Mouse (Mus musculus) T-helper 1 cell (primary cell): ENCODE measurements around the gene Foxf1.

Experiments used
- in situ Hi-C: fragments of 300-600 bp; cut with MboI, MseI; formaldehyde crosslinking; loops from one replicate; pipeline ENCODE4 v1.15.1; 2025; ENCODE audit warnings: high pct_unique_total_duplicates

Foxf1 gene

GRCm38 (mm10) chr8:121113261-121113660 lies 29.1 kb downstream of the Foxf1 start:
- in situ Hi-C loops: loop anchor here (5.0 kb wide), 1 partner anchor 99 kb away; no protein-coding TSS in a partner anchor

- in situ Hi-C loops: loop anchor here (5.0 kb wide), 1 partner anchor 397 kb away; no protein-coding TSS in a partner anchor
These were observed 30.9 kb downstream of the Foxf1 start for GRCm38 (mm10) chr8:121115136-121115535.

DNA sequence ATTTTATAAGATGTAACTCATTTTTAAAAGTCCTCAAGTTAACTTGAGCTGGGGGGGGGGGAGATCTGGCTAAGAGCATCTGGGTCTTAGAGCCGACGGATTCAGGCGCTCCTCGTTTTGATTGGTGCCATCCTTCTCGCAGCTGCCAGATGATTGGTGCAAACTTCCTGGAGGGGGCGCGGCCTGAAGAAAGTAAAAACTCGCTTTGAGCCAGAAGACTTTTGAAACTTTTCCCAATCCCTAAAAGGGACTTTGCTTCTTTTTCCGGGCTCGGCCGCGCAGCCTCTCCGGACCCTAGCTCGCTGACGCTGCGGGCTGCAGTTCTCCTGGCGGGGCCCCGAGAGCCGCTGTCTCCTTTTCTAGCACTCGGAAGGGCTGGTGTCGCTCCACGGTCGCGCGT lies 31.8 kb downstream of the Foxf1 start, which contains the start of gene Foxc2:
TSS of gene Foxc2 (plus strand) at position 224 of the 400 bp plus-strand sequence.
- in situ Hi-C loops: loop anchor here (5.0 kb wide), 1 partner anchor 396 kb away; no protein-coding TSS in a partner anchor

GRCm38 (mm10) chr8:121116591-121117185 lies 32.5 kb downstream of the Foxf1 start:
- in situ Hi-C loops: loop anchor here (5.0 kb wide), 1 partner anchor 396 kb away; no protein-coding TSS in a partner anchor

- in situ Hi-C loops: loop anchor here (5.0 kb wide), 1 partner anchor 395 kb away; no protein-coding TSS in a partner anchor
These were observed 33.0 kb downstream of the Foxf1 start for GRCm38 (mm10) chr8:121117186-121117651.

GRCm38 (mm10) chr8:121117906-121118305 lies 33.7 kb downstream of the Foxf1 start:
- in situ Hi-C loops: loop anchor here (5.0 kb wide), 1 partner anchor 394 kb away; no protein-coding TSS in a partner anchor

GRCm38 (mm10) chr8:121118634-121119420 lies 34.6 kb downstream of the Foxf1 start:
- in situ Hi-C loops: loop anchor here (5.0 kb wide), 1 partner anchor 393 kb away; no protein-coding TSS in a partner anchor

DNA sequence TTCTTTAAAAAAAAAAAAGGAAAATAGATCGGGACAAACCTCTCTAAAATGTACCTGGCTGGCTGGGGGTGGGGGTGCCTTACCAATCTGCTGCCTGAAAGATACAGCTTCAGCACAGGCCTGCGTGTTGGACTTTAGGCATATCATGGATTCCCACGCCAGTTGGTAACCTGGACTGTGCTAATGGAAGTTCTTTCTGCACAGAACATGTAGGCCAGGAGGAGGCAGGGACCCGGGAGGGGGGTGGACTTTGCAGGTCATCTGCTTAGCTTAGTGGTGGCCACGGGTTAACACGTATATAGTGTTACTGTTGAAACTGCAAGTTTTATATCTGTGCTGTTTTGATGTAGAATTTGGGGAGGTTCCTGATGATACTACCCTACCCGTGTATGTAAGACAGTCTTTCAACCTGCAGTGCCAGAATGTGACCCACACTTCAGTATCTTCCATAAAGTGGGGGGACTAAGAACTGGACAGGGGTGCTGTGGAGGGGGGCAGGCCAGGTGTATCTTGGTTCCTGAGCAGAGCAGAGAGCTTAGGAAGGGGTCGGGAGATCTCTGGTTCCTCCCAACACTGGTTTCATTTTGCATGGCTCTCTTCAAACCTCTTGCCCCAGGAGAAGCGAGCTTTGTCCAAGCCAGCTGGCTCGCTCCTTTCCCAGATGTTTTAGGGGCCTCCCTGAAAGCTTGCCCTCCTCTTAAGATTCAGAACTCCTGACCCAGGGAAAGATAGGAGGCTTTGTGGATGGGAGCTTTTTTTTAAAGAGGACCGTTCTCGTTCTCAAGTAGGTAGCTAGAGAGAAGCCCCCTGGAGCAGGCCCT lies 35.7 kb downstream of the Foxf1 start:
- in situ Hi-C loops: loop anchor here (5.0 kb wide), 1 partner anchor 392 kb away; no protein-coding TSS in a partner anchor

DNA sequence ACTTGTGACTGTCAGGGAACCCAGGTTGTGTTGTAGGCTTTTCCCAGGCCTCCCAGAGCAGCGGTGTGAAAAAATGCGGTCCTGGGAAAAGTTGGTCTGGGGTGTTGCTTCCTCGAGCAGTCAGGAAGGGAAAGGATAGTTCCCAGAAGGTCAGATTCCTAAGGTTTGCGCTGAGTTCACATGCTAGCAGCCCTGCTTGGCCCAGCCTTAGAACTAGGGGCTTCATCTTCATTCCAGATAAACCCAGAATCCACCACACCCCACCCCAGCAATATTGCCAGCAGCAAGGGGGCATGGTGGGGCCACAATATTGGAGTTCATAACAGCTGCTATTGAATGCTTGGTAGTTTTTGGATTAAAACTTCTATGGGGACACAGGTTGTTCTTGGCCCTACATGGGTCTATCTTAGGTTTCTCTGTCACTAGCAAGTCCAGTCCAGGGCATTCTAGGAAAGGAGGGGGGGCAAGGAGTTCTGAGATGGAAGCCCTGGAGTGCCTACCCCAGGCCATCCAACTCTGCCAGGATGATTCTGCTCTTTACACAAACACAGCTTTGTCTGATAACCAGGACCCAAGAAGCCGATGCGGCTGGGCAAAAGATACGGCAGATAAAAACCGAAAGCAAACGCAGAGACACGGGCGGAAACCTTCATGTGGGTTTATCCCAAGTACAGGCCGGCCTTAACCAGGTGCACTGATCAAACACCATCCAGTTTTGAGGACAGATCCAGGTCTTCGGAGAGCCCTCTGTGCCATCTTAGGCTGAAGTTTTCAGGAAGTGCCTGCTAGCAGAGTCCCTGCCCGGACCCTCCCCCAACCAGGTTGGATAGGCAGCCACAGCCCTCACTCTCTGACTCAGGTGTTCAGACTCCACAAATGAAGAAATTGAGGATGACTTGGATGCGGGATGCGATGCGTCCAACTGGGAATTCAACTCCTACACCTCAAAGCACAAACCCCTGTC lies 36.6 kb downstream of the Foxf1 start:
- in situ Hi-C loops: no loop called here

DNA sequence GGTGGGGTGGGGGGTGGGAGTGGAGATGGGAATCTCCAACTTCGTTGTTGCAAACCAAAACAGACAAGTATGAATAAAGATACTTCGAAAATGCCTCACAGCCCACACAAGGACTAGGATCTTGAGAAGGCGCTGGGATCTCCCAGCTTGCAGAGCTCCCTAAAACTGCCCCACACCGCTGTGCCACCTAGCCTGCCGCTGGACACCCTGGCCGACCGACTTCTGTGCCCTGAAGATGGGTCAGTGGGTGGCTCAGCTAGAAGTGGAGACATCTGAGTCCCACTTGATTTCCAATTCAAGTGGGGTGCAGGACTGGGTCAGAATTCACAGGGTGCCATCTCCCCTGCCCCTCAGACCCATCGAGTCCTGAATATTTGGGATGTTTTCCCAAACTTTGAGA lies 37.5 kb downstream of the Foxf1 start:
- in situ Hi-C loops: no loop called here

GRCm38 (mm10) chr8:121122368-121122767 lies 38.2 kb downstream of the Foxf1 start:
- in situ Hi-C loops: no loop called here

GRCm38 (mm10) chr8:121123113-121123512 lies 38.9 kb downstream of the Foxf1 start:
- in situ Hi-C loops: no loop called here

DNA sequence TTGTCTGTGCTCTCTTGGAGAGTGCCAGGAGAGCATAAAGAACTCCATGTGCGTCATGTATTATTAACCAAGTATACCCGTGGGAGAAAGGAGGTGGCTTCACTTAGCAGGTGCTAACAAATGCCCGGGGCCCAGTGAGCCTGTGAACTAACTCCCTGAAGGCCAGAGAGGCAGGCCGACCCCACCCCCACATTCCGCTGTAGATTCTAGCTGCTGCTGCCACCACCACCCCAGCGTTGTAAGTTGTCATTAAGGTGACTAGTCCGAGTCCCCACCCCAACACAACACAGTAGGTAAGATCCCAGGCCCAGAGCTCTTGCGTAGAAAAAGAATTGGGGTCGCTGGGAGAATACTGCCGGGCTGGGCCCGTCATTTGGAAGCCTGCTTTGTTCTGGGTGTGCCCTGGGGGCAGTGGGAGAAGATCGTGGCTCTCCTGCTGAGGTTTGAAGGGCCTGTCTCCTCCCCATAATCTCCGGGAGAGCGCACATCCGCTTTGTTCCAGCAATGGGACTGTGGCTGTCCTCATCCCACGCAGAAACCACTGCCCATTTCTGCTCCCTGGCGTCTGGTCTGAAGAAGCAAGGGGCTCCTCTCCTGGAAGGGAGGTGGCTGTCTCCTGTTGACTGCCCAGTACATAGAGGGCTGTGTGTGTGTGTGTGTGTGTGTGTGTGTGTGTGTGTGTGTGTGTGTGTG lies 40.5 kb downstream of the Foxf1 start:
- in situ Hi-C loops: no loop called here

DNA sequence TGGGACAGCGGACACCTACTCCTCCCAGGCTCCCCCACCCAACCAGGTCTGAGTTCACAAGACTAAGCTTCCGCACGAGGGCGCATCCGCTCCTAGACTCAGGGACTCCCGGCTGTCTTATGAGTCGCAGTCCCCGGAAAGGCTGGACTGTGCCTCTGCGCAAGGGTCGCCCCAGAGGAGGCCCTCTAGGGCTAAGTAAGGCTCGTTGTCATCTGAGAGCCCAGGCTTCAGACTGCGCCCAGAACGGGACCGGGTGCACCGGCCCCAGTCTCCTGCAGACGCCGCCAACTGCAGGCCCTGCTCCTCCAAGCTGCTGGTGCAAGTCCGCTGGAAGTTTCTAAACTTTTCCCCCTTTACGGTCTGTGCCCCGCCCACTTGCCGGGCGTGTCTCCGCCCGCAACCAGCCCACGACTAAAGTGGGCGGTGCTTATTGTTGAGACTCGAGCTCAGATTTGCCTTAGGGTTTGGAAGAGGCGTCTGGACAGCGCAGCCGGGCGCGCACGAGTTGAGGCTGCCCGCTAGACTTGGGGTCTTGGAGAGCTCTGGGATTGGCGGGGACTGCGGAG lies 41.2 kb downstream of the Foxf1 start:
- in situ Hi-C loops: no loop called here

DNA sequence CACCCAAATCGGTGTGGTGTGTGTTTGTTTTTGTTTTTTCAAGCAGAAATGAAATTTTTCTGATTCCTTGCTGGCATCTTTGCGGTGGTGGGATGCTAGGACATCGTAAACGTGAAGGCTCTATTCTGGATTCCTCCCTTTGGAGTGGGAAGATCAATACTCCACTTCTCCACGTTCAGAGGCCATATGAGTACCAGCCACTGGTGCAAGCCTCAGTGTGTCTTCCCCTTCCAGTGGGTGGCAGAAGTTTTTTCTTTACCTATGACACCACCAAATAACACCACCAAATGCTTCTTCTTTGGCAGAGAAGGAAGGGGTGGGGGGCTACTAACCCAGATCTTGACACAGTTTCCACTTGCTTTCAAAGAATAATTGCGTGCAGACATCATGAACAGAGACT lies 42.0 kb downstream of the Foxf1 start:
- in situ Hi-C loops: no loop called here

- in situ Hi-C loops: no loop called here
These were observed 42.5 kb downstream of the Foxf1 start for GRCm38 (mm10) chr8:121126694-121127093.

- in situ Hi-C loops: no loop called here
These were observed 43.1 kb downstream of the Foxf1 start for GRCm38 (mm10) chr8:121127291-121127701.

GRCm38 (mm10) chr8:121127756-121128375 lies 43.7 kb downstream of the Foxf1 start, which contains the start of gene Foxl1:
Foxl1 (plus strand) TSS chr8:121127940.
- in situ Hi-C loops: no loop called here
